Mouse (Mus musculus): ENCODE data around the gene Adgra1.

Adgra1 gene

DNA sequence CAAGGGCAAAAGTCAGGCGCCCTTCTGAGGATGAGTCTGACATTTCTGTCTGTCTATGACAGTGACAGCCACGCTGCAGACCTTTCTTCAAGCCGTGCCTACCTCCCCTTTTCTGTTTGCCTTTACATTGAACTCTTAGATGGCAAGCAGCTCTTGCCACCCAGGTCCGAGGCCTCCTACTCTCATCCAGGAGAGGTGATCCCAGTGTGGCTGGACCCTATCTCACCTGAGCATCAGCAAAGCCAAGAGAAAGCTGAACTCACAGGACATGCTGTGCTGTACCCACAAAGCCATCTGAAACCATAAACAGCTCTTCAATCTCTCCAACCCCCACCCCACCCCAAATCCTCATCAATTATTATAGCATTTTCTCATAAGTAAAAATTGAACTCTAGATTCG lies 16.7 kb downstream of the Adgra1 start:
- DNase-seq = no peak

DNA sequence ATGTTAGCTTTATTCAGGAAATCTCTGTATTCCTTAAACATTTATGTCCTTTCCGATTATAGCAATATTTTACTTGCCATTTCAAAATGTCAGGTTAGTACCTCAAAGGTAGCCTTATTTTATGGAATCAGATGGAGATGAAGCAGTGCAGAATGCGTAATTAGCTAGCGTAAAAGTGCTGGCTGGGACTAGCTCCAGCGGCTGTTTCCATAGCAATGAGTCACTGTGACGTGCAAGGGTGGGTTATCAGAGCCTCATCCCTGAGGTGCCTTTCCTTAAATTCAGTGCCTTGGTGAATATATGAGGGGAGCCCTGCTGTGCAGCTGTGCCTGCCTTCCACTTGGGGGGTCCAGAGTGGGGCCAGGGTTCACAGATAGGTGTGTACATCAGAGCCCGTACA lies 17.1 kb downstream of the Adgra1 start:
- DNase-seq = no peak

DNA sequence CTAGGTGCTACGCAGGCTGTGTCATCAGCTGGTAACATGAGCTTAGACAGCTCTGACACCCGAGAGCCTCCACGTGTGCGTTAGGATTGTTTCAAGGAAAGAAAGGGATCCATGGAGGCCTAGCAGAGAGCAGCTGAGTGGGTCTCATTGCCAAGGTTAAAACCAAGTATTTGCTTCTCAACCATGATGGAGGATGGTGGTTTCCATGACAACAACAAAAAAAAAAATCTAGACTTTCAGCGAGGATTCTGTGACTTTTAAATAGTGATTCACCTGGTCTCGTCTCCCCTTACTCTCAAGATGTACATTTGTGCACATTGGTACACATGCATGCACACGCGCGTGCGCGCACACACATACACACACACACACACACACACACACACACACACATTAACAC lies 21.3 kb downstream of the Adgra1 start:
- DNase-seq = no peak

DNA sequence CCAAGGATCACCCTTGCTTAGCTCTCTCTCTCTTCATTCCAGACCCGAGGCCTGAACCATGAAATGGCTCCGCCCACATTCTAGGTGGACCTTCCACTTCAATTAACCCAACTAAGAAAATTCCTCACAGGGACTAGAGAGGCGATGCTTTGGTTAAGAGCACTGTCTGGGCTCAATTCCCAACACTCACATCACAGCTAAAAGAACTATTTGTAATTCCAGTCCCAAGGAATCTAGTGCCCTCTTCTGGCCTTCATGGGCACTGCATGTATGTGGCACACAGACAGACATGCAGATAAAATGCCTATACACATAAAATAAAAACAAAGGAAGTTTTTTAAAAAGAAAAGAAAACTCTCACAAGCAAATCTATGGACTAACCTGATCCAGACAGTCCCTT lies 27.4 kb downstream of the Adgra1 start:
- DNase-seq = peak; percentile 25 to 48

DNA sequence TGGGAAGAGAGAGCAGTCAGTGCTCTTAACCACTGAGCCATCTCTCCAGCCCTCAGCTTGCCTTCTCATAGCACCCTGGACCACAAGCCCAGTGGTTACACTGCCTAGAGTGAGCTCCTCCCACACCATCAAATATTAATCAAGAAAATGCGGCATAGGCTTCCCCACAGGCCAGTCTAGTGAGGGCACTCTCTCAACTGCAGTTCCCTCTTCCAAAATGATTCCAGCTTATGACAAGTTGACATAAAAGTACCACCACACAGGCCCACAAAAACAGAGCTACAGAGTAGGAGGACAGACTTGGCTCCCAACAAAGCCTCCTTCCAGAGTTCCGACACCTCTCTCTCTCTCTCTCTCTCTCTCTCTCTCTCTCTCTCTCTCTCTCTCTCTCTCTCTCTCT lies 29.1 kb downstream of the Adgra1 start:
- DNase-seq = no peak

DNA sequence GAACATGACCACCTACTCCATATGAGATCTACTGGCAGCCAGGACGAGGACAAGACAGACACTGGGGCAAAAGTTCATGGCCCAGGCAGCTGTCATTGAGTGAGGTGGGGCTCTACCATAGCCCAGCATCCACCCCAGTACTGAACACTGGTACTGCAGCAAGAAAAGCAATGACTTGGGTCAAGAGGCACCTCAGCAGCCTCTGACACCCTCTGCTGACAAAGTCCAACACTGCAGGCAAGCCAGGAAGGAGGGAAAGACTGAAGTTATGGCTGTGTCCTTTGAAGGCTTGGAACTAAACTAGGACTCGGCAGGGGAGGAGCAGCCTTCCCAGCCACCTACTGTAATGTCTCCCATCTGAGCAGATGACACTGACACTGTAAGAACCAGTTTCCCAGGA lies 30.3 kb downstream of the Adgra1 start:
- DNase-seq = no peak

DNA sequence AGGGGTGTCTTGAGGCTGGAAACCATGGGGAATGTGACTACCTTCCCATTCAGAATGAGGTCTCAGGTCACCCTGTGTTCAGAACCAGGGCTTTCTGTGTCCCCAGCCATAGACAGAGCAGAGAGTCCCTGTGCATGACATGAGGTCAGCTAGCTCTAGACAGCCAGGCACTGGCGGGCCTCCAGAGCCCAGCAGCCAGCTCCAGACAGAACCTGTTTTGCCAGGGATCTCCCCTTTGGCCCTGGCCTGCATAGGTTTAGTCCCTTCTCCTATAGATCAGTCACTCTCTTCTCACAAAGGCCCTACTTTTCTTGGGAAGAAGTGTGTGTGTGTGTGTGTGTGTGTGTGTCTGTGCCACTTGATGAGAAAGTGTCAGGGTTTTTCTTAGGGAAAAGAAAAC lies 30.9 kb downstream of the Adgra1 start:
- DNase-seq = no peak

DNA sequence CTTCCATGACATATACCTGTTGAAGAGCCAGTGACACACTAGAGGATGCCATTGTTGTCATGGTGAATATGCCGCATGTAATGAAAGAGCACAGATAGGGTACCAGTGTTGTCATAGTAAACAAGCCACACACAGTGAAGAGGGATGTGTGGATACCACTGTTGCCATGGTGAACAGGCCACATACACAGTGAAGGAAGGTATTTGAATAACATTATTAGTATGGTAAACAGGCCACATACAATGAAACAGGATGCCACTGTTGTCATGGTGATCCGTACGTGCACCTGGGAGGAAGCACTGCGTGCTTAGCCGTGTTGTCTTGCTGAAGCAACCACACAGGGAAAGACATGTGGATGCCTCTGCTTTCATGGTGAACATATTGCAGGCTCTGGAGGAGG lies 37.0 kb downstream of the Adgra1 start:
- DNase-seq = no peak

DNA sequence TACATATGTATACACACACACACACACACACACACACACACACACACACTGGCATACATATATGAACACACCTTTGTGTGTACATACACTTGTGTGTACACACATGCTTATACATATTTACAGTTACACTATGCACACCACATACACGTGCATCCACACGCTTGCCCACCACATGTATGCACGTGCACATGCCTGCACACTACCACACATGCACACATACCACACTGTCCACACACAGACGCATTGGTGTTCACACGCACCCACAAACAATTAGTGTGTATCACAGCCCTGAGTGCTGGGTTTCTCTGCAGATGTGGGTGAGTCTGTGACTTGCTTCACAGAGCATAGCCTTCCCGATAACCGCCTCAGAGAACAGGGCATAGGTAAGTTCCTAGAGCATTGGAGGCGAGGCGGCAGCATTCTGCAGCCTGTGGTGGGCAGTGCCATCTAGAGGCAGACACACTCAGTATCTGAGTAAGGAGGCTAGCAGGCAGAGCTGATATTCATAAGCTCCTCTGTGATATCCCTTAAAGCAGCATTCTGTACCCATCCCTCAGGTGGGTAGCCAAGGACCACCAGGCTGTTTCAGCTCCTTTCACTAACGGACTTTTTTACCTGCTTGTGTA lies 43.3 kb downstream of the Adgra1 start:
- no peak for DNase-seq

DNA sequence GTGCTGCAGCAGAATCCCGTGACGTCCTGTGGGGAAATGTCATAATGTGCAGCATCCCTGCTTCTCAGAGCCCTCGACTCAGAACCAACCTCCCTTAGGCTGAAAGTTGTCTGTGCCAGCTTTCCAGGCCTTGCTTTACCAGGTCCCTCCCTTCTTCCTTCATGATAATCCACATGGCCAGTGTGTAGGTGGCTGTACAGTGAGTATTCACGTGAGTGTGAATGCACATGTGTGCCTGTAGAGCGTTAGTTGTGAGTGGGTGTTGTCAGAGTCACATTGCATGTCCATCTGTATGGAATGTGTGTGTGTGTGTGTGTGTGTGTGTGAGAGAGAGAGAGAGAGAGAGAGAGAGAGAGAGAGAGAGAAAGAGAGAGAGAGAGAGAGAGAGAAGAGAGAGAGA lies 44.1 kb downstream of the Adgra1 start:
- no peak for DNase-seq

DNA sequence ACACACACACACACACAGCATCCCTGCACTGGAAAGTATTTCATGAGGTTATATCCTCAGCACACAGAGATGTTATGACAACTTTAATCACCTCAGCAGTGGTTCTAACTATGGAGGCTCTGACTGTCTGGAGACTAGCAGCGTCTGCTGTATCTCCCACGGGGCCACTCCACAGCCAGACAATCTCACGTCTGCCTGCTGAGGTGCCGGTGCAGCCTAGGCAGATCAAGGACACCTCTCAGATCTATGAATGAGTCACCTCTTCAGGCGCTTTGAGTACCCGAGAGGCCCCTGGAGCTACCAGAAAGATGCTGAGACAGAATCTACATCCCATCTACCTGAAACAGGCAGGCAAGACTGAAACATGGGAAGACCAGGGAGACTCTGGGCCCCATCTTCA lies 44.6 kb downstream of the Adgra1 start:
- no peak for DNase-seq

DNA sequence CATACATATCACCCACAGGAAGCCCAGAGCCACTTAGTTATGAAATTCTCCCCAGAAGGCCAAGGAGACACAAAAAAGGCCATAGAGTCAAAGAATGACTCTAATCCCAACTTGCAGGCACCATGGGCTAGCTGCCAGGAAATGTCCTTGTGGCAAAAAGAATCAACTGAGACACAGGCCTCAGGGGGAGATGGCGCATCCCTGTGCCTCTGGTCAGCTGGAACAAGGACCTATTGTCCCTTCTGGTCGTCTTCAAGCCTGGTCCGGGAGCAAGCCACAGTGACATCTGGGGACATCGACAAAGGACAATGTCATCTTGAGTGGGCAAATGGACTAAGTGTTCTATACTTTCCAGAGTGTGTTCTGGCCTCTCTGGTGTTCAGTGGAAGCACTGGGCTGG lies 49.6 kb downstream of the Adgra1 start:
- no peak for DNase-seq

DNA sequence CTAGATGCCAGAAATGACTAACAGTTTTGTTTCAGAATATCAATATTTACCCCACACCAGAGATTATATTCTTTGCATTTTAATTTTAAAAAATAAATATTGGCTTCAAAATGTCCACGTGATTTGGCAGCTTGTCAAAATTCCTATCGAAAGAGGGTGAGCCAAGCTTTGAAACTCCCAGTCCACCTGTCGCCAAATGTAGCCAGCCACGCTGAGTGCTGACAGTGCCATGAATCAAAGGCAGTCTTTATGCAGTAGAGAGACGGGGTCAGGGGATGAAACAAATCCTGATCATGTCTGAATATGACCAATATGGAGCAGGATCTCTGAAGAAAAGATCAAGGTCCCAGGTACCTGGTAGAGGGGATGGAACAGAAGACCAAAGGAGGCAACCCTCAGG lies 57.8 kb downstream of the Adgra1 start:
- no peak for DNase-seq

DNA sequence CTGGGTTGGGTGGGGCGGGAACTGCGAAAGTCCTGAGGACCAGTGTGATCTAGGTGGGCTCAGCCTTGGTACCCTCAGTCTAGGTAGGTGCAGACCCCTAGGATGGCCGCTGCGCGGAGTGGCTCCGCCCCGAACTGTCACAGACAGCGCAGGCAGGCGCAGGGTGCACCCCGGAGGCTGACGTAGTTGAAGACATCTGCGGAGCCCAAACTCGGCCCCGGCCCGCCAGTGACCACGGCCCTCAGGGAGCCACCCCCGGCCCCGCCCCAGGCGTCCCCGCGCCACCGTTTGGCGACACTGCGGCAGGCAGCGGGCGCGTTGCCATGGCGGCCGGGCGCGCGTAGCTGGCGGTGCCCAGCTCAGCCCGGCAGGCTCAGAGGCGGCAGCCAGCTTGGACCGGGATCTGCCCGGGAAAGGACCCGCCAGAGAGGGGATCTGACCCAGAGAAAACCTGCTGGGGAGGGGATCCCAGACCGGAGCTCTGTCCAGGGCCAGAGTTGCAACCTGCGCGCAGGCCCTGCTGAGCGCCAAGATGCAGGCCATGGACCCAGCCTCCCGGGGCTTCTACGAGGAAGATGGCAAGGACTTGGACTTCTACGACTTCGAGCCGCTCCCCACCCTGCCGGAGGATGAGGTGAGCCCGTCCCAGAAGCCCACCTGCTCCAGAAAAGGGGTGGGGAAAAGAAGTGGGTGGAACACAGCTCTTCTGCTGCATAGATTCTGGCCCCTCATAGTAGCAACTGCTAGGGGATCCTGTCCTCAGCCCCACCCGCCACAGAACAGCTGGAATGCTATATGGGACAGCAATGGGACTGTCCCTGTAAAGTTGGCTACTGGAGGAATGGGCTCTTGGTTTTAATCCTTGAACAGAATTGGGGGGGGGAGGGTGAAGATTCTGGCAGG lies 60.9 kb downstream of the Adgra1 start, which contains the start of gene Kndc1:
Gene Kndc1 (plus strand): TSS at position 42 of the 903 bp plus-strand sequence.
- peak; percentile 11 to 25 for DNase-seq

DNA sequence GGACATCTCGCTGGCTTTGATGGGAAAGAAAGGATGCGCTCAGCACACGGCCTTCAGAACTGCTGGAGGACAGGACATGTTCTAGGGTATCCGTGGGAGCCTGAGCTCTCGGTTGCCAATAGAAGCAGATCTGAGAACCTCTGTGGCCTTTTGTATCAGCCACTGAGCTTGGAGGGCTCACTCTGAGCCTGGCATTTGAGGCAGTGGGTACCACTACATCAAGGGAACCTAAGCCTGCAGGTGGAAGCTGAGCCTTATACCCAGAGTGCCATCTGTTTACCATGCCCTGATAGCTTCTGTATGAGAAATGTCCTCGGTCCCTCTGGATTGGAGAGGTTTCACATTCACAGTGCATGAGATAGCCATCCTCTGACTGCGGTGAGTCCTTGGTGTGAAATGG lies 62.3 kb downstream of the Adgra1 start:
- no peak for DNase-seq

DNA sequence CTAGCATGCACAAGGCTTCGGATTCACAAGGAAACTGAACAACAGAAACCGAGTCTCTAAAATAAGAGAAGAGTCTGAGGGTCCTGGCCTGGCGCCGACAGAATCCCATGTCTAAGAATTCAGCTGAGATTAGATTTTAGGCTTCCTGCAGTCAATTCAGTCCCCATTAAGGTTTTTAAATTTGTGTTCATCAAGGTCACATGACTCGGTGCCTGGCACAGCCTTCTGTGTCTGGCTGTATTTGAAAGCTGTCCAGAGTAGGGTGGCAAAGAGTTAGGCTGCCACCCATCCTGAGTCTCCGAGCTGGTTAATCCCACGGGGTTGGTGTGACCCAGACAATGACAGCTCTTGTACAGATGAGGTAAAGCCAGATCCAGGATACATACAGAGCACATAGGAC lies 62.8 kb downstream of the Adgra1 start:
- DNase-seq = no peak

DNA sequence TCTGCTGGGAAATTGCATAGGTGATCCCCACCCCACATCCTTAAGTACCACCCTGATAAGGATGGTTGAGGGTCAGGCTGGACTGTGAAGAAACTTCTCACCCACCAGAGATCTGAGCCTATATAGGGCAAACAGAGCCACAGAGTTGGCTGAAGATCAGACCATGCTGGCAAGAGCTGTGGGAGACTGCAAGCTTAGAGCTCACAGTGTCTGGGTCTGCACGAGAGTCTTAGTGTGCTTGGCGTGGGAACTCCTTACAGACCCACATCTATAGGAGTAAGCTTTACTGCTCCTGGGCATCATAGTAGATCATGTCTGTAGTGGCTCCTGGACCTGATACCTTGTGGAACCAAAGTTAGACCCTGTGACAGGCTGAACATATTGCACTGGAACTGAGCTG lies 64.6 kb downstream of the Adgra1 start:
- DNase-seq = no peak

DNA sequence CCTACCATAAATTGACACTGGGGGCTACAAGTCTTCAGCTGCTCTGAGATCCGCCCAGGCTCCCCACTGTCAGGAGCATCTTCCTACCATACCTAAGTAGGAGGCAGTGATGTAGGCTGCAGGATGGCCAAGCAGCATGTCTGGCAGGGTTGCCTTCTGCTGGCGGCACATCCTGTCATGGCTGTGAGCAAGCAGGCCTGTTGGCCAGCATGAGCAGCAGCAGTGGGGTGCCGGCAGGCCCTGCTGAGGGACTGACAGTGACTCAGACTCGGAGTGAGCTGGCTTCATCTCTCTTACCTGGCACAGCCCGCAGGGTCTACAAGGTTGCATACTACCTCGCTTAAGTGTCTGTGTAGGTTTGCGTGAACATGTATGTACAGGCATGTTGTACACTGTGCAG lies 65.5 kb downstream of the Adgra1 start:
- no peak for DNase-seq

DNA sequence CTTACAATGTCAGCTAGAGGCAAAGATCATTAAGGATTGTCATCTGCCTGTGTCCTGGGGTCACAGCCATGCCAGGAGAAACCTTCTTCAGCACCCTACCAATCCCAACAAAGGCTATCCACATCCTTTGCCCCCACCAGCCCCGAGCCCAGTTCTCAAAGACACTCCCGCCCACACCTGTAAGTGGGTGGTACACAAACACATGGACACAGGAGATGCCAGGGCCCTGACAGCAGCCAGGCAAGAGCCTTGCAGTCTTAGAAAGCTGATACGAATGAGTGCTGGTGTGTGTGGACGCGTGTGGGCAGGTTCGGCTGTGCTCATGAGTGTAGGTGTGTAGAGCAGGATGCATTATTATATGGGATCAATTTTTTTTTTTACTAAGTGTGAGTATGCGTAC lies 66.5 kb downstream of the Adgra1 start:
- no peak for DNase-seq

DNA sequence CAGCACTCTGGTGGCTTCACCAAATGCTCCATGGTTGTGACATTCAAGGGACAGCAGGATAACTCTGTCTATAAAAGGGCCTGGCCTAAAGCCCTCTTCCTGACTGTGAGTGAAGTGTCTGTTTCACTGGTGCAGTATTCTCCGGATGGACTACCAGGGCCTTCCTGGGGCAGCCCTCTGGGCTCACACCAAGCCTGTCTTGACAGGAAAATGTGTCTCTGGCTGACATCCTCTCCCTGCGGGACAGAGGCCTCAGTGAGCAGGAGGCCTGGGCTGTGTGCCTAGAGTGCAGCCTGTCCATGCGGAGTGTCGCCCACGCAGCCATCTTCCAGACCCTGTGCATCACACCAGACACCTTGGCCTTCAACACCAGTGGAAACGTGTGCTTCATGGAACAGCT lies 66.9 kb downstream of the Adgra1 start:
- DNase-seq = no peak

DNA sequence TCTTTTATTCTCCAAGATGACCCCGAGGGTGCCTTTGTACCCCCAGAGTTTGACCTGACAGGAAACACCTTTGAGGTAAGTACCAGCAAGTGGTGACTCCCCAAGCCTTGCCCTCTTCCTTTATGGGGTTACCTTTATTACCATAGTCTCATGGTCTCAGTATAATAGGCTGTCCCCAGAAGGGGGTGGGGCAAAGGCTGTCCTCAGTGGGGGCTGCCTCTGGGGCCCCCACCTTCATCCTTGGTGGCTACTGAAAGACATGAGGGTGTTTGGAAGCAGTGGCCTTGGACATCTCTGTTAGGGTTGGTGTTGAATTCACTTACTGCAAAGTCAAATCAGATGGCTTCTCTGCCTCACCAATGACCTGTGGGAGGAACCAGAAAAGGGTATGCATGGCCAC lies 68.0 kb downstream of the Adgra1 start:
- no peak for DNase-seq

DNA sequence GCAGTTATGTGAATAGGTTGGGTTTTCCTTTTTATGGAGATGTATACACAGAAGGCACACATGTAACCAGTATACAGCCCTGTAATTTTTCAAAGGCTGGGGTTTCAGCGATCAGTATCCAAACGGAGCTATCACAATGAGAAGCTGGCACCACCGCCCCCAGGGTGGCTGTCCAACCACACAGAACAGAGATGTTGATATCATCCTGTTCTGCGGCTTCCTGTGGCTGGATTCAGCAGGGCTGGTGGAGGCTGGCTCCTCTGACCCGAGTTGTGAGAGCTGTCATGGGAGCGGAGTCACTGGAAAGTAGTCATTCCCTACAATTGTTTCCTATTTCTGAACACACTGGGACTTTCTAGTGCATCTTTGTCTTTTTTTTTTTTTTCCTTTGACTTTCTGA lies 71.3 kb downstream of the Adgra1 start:
- no peak for DNase-seq

DNA sequence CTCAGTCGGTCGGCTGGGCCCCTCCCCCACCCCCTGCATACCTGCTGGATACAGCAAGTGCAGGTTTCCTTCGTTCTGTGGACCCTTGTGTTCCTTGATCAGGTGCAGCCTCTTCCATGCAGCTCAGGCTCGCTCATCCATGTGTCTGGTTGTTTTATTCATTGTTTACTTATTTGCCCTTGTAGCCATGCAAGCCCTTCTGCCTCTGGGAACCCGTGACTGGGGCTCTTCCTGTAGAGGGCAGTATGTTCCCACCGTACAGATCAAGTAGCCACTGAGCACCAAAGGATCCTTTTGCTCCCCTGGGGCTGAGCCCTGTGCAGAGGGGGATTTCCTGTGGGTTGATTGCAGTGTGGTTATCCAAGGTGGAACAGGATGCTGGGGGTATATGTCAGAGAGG lies 71.7 kb downstream of the Adgra1 start:
- DNase-seq = peak in 1 of 2 experiments; percentile 28

DNA sequence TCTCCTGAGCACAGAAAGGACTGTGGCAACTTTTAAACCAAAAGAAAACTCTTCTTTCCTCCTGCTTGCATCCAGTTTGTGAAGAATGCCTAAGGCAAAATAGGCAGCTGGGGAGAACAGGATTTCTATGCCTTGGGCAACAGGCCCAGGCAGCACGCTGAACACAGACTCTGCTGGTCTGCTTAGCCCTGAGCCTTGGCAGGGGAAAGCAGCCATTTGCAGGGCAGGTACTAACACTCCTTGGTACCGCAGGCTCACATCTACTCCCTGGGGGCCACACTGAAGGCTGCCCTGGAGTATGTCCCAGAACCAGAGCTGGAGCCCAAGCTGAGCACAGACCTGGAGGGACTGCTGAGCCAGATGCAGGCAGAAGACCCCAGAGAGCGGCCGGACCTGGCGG lies 74.2 kb downstream of the Adgra1 start:
- no peak for DNase-seq

DNA sequence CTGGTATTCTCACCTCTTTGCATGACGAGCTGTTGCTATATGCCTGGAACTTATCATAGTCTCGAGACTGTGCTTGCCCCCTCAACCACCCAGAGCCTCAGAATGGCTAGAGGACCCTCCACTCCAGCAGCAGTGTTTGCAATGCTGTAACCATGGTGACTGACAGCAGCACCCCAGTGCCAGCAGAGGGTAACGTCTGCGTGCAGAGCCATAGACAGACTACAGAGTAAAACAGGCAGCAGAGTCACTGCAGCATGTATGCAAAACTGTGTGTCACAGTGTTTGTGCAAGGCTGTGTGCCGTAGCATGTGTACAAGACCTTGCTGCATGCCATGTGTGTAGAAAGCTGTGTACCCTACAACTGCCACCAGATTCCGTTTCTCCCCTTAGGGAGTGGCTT lies 75.5 kb downstream of the Adgra1 start:
- DNase-seq = no peak

All from lung, adult 18-20 months (tissue).